Mouse (Mus musculus): ENCODE measurements at regions not wholly inside any gene's neighbourhood (a gene's known extent, or its start where the extent isn't known, plus 50 kb on each side); places are given as distances from the start of the nearest gene placed in this dataset.
A peak's percentile ranks its signal among the peaks of the same experiment; 100 is the strongest.

DNA sequence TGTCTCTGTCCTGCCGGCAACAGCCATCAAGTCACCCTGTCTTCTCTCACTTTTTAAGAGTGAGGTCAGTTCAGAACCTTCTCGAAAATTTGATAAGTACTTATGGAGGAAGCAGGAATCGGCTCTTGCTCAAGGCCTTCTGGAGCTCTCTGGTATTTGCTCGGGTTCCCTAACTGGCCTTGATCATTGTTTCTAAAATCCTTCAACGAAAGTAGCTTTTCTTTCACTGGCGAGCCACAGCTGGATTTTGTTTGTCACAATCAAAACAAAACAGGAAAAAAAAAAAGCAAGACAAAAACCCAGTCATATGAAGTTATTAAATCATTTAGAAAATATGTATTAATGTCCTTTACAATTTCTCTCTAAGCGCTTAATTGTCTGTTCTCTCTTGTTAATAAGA lies 156.6 kb upstream of the Tex13c2 start:
- DNase-seq (ENCODE audit: low read depth): no peak

DNA sequence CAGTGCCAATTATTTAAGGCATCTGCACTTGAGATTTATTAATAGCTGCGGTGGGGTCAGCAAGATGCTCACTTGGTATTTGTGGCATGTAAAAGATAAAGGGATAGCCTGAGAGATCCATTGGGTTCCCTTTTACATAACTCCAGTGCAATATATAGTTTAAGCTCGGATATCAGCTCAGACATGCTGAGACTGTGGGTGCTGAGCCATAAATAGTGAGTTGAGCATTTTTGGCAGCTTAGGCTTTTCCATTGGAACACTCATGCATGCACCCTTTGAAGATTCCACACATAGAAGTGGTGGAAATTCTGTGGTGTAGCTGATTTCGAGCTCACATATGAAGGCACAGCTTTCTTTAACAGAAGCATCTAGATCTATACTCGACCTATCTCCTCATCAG lies 155.9 kb upstream of the Tex13c2 start:
- no peak for DNase-seq (ENCODE audit: low read depth)

GRCm38 (mm10) chrX:42334794-42335193 lies 154.7 kb upstream of the Tex13c2 start:
- peak; percentile 51 for DNase-seq (ENCODE audit: low read depth)

DNA sequence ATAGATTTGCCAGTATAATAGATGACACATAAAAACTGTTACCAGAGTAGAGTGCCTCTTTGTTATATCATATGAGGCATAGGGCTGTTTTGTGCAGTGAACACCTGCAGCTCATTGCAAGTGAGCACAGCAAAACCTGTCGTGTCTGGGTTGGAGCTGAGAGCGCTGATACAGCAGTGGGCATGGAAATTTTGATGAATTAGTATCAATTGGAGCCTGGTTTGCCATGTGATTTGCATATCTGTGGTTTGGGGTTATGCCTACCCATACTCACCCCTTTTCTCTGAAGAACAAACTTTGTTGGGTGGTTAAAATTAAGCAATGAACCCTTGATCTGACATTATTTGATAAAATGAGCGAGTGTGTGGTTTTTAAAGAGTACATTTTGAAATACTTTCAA lies 152.7 kb upstream of the Tex13c2 start:
- peak; percentile 23 for DNase-seq (ENCODE audit: low read depth)

- DNase-seq (ENCODE audit: low read depth): no peak
These were observed 147.1 kb upstream of the Tex13c2 start for GRCm38 (mm10) chrX:42342362-42342761.

DNA sequence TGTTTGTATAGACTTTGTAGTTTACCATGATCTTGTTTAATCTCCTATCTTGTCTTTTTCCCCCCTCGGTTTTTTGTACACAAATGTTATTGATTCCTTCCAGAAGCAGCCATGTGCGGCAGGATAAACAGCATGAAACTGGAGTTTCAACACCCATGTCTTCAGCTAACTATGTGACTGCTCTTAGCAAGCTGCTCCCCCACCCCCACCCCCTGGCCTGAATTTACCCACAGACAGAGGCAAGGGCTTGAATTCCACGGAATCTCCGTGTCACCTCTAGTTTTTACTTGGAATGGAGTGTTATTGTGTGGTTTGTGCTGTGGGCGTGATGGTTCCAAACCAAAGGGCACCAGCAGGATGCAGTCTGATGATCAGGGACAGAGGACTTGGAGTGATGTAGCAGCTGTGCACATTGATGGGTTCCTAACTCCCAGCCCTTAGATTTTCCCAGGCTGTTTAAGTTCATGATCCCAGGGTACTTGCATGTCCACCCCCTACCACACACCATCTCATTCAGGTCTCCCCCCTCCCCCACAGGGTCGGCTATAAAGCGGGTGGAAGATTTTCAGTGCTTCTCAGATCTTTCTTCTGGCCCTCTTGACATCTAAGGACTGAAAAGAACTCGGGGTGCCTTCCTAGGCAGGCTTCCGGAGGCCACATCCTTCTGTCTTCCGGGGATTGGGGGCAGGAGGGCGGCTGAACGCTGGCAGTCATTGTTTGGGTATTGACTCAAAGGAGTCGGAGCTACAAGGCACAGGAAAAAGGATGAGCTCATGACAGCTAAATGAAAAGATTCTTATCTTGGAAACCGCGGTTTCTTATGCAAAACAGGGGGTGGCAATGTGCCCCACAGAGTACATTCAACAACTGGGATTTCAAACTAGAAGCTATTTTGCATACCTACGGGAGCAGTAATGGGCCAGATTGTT lies 146.3 kb upstream of the Tex13c2 start:
- DNase-seq (ENCODE audit: low read depth): peak; percentile 80

DNA sequence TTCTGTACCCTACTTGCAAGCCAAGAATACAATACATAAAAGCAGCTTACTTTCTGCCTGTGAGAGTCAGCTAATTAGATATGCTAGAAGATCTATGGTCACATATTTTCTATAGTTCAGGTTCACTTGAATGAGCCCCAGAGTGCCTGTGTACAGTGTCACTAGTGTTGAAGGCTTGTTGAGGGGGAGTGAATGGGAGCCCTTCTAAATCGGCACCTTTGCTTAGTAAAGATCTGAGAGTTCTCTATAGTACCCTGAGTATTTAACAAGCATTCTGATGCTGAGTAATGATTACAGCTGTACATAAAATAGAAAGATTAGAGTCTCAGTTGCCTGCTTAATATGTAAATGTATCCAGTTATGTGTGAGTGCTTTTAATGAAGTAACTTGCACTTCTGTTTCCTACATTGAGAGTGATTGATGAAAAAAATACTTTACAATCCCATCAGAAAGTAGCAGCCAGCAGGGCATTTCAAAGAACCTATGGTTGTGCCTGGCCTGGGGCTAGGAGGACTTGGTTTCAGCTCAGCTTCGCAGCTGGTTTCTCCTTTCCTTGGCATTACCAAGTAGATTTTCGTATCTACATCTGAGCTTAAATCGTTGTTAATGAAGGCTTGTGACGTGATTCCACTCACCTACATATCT lies 136.8 kb upstream of the Tex13c2 start:
- no peak for DNase-seq (ENCODE audit: low read depth)

DNA sequence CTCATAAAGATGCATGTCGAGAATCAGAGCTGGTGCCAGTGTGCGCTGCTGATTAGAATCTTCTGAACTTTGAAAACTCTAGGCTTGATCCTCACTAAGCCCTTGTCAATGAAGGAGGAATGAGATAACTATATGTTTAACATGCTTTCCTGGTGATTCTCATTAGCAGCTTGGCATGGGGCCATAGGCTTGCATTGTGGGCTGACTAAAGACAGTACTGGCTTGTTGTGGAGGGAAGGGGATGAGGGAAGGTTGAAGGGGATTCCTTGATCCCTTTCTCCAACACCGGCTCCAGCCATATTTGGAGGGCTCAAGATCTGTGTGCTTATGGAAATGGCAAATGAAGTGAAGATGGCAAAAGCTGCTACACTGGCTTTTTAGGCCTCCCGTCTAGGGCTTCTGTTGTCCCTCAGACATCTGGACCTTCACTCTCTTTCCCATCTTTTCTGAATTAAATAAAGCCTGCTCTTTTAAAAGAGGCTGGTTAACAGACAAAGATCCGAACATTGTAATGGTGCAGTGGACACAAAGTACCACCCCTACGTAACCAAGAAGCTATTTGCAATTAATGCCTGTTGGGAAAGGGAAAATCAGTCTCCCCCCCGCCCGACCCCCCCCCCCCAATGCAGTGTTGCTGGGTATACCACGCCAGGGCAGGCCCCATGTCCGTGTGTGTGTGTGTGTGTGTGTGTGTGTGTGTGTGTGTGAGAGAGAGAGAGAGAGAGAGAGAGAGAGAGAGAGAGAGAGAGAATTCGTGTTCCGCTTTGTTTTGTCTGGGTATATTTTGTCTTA lies 129.9 kb upstream of the Tex13c2 start:
- no peak for DNase-seq (ENCODE audit: low read depth)

- DNase-seq (ENCODE audit: low read depth): peak; percentile 73
These were observed 129.1 kb upstream of the Tex13c2 start for GRCm38 (mm10) chrX:42360173-42360931.

DNA sequence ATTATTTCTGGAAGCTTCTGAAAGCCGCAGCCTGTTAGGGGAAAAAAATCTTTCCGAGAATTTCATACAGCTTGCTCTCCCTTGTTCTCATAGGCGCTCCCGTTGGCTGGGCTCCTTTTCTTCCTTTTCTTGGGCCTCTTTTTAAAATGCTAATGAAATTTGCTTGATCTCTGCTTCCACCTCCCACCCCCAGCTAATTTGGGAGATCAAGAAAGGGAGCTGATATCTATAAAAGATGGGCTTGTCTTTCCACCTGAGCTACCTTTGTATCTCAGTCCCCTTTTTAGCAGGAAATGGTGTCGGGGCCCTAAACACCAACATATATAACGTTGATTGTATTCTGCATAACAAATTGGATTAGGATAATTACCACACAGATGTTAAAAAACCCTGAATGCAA lies 128.5 kb upstream of the Tex13c2 start:
- no peak for DNase-seq (ENCODE audit: low read depth)

GRCm38 (mm10) chrX:42361400-42362028 lies 128.0 kb upstream of the Tex13c2 start:
- no peak for DNase-seq (ENCODE audit: low read depth)

DNA sequence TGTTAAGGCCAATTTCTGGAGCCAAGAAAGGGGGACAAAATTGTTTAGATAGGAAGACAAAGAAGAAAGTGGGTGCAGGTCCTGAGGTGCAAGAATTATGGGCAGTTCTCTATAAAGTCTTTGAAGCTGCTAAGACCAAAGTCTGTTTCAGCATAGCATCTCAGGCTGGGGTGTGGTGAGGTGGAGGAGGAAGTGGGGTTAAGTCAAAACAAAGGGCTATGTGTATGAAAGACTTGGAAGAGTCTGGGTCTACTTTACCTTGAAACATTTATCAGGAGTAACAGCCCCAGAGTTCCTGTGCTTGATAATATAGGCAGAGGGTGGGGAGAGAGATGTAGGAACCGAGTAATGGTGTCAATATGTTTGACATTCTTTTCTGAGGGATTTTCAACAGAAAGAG lies 125.4 kb upstream of the Tex13c2 start:
- DNase-seq (ENCODE audit: low read depth): peak; percentile 16

GRCm38 (mm10) chrX:42373794-42374398 lies 115.6 kb upstream of the Tex13c2 start:
- DNase-seq (ENCODE audit: low read depth): no peak

- no peak for DNase-seq (ENCODE audit: low read depth)
These were observed 95.5 kb upstream of the Tex13c2 start for GRCm38 (mm10) chrX:42393836-42394556.

DNA sequence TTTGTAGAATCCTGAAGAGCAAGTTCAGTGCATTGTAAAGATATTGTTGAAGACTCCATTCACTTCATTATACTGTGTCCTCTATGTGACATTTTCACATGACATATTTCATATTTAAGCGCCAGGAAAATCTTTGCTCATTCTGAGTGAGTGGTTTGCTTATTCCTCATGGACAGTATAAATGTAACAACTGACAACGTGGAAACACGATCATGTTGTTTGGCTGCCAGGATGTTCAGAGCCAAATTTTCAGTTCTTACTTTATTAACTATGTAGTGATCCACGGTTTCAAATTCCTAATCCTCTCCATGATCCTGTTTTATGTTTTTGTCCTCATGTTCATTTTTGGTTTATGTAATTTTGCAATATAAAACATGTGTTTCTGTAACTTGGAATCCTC lies 93.0 kb upstream of the Tex13c2 start:
- DNase-seq (ENCODE audit: low read depth): no peak

- no peak for DNase-seq (ENCODE audit: low read depth)
These were observed 90.7 kb upstream of the Tex13c2 start for GRCm38 (mm10) chrX:42398836-42399235.

GRCm38 (mm10) chrX:42399343-42399742 lies 90.1 kb upstream of the Tex13c2 start:
- peak; percentile 66 for DNase-seq (ENCODE audit: low read depth)

GRCm38 (mm10) chrX:42401091-42401490 lies 88.4 kb upstream of the Tex13c2 start:
- DNase-seq (ENCODE audit: low read depth): no peak

GRCm38 (mm10) chrX:42401564-42402334 lies 87.7 kb upstream of the Tex13c2 start:
- DNase-seq (ENCODE audit: low read depth): no peak

GRCm38 (mm10) chrX:42402335-42402605 lies 87.2 kb upstream of the Tex13c2 start:
- DNase-seq (ENCODE audit: low read depth): no peak
